Mouse (Mus musculus): ENCODE results near the gene Ddx54. TPM values are rescaled to one million over a fixed set of nuclear protein-coding genes. Genes with fewer than 3 reads are reported as not detected.

The Ddx54 gene
- polyA plus RNA-seq, 2 experiments: 34.1 to 36.1 TPM

DNA sequence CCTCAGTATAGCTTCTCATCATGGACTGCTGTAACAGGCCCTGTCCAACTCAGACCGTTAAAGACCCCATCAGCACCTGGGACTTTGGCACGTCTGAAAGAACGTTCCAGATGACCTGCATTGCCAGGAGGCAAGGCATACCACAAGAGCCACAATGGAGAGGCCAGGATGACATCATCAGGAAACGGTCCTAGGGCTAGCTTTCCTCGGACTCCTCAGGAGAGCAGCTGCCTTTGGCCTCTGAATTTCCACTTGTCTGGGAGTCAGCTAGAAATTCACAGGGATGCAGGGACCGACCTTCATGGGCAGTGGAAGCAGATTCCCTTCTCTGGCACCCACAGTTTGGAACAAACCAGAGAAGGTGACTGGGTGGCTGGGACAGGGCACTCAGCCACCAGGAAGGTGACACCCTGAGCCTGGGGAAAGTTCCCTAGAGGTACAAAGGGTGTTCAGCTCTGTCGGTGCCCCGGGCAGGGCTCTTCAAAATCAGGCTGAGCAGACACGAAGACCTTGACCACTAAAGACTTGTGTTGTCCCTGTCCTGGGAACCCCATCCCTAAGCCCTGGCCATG is 45.8 kb upstream of the Ddx54 start:
- Histone ChIP-seq H3K27me3 (ENCODE audit: control insufficient read depth, insufficient read depth, low read length) (no peaks in the 10 kb centered on the region), H3K4me1 (ENCODE audit: control insufficient read depth, insufficient read depth, low read length) (peaks cover 94% of the 10 kb centered on the region), H3K4me3 (replicated peaks; ENCODE audit: low read length) (no peak overlapping the region), H3K9me3 (ENCODE audit: control insufficient read depth, low read length) (no peaks in the 10 kb centered on the region), H3K4me2 (replicated peaks; ENCODE audit: low read depth, low read length, severe bottlenecking) (peak overlapping the region; percentile 15; the same call in 1 of the 2 replicates), H3K9ac (ENCODE audit: low read depth, low read length, severe bottlenecking) (no peak overlapping the region), H3K27ac (replicated peaks; ENCODE audit: low read depth, low read length) (peak overlapping the region; percentile 84), H3K36me3 (ENCODE audit: control insufficient read depth, insufficient read depth, low read length) (no peaks in the 10 kb centered on the region)
- 29% methylated on average over 7 of the region's 9 CpGs for WGBS
- DNase-seq (ENCODE audit: low spot score) (no peak), ATAC-seq (ENCODE audit: low FRiP score, low read depth) (no peak)
- no peak for TF ChIP-seq POLR2A (IDR thresholded peaks at IDR 0.05; ENCODE audit: borderline replicate concordance, extremely low read depth, insufficient read depth, insufficient read length)

DNA sequence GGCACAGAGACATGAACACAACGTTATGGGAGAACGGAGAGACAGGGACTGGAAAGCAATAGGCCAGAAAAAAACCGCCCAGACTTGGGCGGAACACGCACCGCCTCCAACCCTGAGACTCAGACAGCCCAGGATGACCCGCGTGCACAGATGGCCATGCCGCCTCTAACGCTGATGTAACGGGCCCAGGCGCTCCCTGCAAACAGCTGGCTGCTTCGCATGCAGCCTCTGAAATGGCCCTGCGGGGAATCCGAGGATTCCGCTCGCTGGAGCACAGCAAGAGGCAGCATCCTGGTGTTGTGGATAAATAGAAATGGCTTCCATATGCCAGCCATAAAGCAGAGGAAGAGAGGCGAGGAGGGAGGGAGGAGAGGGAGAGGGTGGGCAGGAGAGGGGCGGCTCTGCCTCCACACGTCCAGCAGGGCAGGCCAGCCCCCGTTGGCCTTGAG is 45.3 kb upstream of the Ddx54 start:
- no peak overlapping the region for H3K4me3 ChIP-seq (replicated peaks; ENCODE audit: low read length)
- H3K4me1 ChIP-seq (ENCODE audit: control insufficient read depth, insufficient read depth, low read length): peaks cover 94% of the 10 kb centered on the region
- ATAC-seq (ENCODE audit: low FRiP score, low read depth): peak; percentile 67
- WGBS: 9% methylated on average over 21 of the region's 21 CpGs
- H3K9me3 ChIP-seq (ENCODE audit: control insufficient read depth, low read length): no peaks in the 10 kb centered on the region
- no peaks in the 10 kb centered on the region for H3K27me3 ChIP-seq (ENCODE audit: control insufficient read depth, insufficient read depth, low read length)
- peak overlapping the region; percentile 84 for H3K27ac ChIP-seq (replicated peaks; ENCODE audit: low read depth, low read length)
- H3K4me2 ChIP-seq (replicated peaks; ENCODE audit: low read depth, low read length, severe bottlenecking): peak overlapping the region; percentile 8; the same call in 1 of the 2 replicates
- peak overlapping the region; percentile 28; the same call in 1 of the 2 replicates for H3K9ac ChIP-seq (ENCODE audit: low read depth, low read length, severe bottlenecking)
- no peak for TF ChIP-seq POLR2A (IDR thresholded peaks at IDR 0.05; ENCODE audit: borderline replicate concordance, extremely low read depth, insufficient read depth, insufficient read length)
- H3K36me3 ChIP-seq (ENCODE audit: control insufficient read depth, insufficient read depth, low read length): no peaks in the 10 kb centered on the region
- peak; percentile 83 for DNase-seq (ENCODE audit: low spot score)

DNA sequence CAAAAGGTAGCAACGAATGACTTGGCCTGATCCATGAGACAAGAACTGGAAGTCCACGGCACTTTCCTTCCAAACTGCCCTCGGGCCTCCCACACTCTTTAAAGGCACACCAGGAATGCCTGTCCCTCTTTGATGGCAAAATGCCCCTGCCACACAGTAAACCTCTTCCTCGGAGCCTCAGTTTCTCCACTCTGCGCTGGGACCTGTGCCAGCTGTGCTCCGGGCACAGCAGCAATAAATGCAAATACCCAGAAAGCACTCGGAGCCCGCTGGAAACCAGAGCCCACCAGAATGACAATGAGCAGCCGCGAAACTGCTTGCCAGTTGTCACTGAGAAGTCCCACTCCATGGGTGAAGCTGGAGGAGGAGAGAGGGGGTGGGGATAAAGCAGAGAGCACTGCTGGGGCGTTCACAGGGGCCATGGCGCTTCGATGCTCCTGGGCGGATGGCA is 44.8 kb upstream of the Ddx54 start:
- H3K9ac ChIP-seq (ENCODE audit: low read depth, low read length, severe bottlenecking): peak overlapping the region; percentile 28
- 22% methylated on average over 14 of the region's 14 CpGs for WGBS
- no peak for DNase-seq (ENCODE audit: low spot score)

GRCm38 (mm10) chr5:120568336-120568768 is 44.2 kb upstream of the Ddx54 start:
- 16% methylated on average over 9 of the region's 9 CpGs for WGBS
- peak overlapping the region; percentile 84 for H3K27ac ChIP-seq (replicated peaks; ENCODE audit: low read depth, low read length)
- peak overlapping the region; percentile 3; the same call in 1 of the 2 replicates for H3K9ac ChIP-seq (ENCODE audit: low read depth, low read length, severe bottlenecking)
- no peaks in the 10 kb centered on the region for H3K9me3 ChIP-seq (ENCODE audit: control insufficient read depth, low read length)
- H3K36me3 ChIP-seq (ENCODE audit: control insufficient read depth, insufficient read depth, low read length): no peaks in the 10 kb centered on the region
- DNase-seq (ENCODE audit: low spot score) (peak; percentile 64), ATAC-seq (ENCODE audit: low FRiP score, low read depth) (no peak)
- peaks cover 87% of the 10 kb centered on the region for H3K4me1 ChIP-seq (ENCODE audit: control insufficient read depth, insufficient read depth, low read length)
- H3K4me3 ChIP-seq (replicated peaks; ENCODE audit: low read length): no peak overlapping the region
- H3K4me2 ChIP-seq (replicated peaks; ENCODE audit: low read depth, low read length, severe bottlenecking): peak overlapping the region; percentile 8
- no peaks in the 10 kb centered on the region for H3K27me3 ChIP-seq (ENCODE audit: control insufficient read depth, insufficient read depth, low read length)
- TF ChIP-seq POLR2A (IDR thresholded peaks at IDR 0.05; ENCODE audit: borderline replicate concordance, extremely low read depth, insufficient read depth, insufficient read length): no peak

More for the DNA sequence above, 44.8 kb upstream of the Ddx54 start:
- Histone ChIP-seq H3K4me1 (ENCODE audit: control insufficient read depth, insufficient read depth, low read length) (peaks cover 92% of the 10 kb centered on the region), H3K9me3 (ENCODE audit: control insufficient read depth, low read length) (no peaks in the 10 kb centered on the region), H3K36me3 (ENCODE audit: control insufficient read depth, insufficient read depth, low read length) (no peaks in the 10 kb centered on the region), H3K4me2 (replicated peaks; ENCODE audit: low read depth, low read length, severe bottlenecking) (peak overlapping the region; percentile 8; the same call in 1 of the 2 replicates), H3K27ac (replicated peaks; ENCODE audit: low read depth, low read length) (peak overlapping the region; percentile 84), H3K4me3 (replicated peaks; ENCODE audit: low read length) (no peak overlapping the region), H3K27me3 (ENCODE audit: control insufficient read depth, insufficient read depth, low read length) (no peaks in the 10 kb centered on the region)
- ATAC-seq (ENCODE audit: low FRiP score, low read depth): no peak
- no peak for TF ChIP-seq POLR2A (IDR thresholded peaks at IDR 0.05; ENCODE audit: borderline replicate concordance, extremely low read depth, insufficient read depth, insufficient read length)

GRCm38 (mm10) chr5:120568964-120569363 is 43.6 kb upstream of the Ddx54 start:
- Histone ChIP-seq H3K4me3 (replicated peaks; ENCODE audit: low read length) (no peak overlapping the region), H3K27me3 (ENCODE audit: control insufficient read depth, insufficient read depth, low read length) (no peaks in the 10 kb centered on the region), H3K4me2 (replicated peaks; ENCODE audit: low read depth, low read length, severe bottlenecking) (no peak overlapping the region), H3K9ac (ENCODE audit: low read depth, low read length, severe bottlenecking) (no peak overlapping the region), H3K27ac (replicated peaks; ENCODE audit: low read depth, low read length) (peak overlapping the region; percentile 84), H3K9me3 (ENCODE audit: control insufficient read depth, low read length) (no peaks in the 10 kb centered on the region), H3K4me1 (ENCODE audit: control insufficient read depth, insufficient read depth, low read length) (peaks cover 81% of the 10 kb centered on the region), H3K36me3 (ENCODE audit: control insufficient read depth, insufficient read depth, low read length) (no peaks in the 10 kb centered on the region)
- TF ChIP-seq POLR2A (IDR thresholded peaks at IDR 0.05; ENCODE audit: borderline replicate concordance, extremely low read depth, insufficient read depth, insufficient read length): no peak
- no peak for DNase-seq (ENCODE audit: low spot score)
- no peak for ATAC-seq (ENCODE audit: low FRiP score, low read depth)
- WGBS: 77% methylated on average over 4 of the region's 4 CpGs
